Mouse (Mus musculus) liver, embryonic 14.5 days (tissue): ENCODE measurements around the gene Glt1d1.

Experiments used
- CTCF ChIP-seq: IDR thresholded peaks from 2 replicates; pipeline ENCODE4 v1.5.1; 2016; ENCODE audit warnings: antibody characterized with exemption, low read depth, control low read depth
- EP300 ChIP-seq: IDR thresholded peaks from 2 replicates; pipeline ENCODE4 v1.6.1; 2016; ENCODE audit warnings: antibody characterized with exemption, low read depth

- TF ChIP-seq CTCF (no peak), EP300 (no peak)
These were observed 391 bp upstream of the Glt1d1 start for GRCm38 (mm10) chr5:127631671-127632070.
